Mouse (Mus musculus): Measurements from ENCODE around the gene Pias1. TPM values are rescaled to one million over a fixed set of nuclear protein-coding genes. Genes with fewer than 3 reads are reported as not detected.

Gene Pias1
- 11.2 and 13.2 TPM in 2 replicates for polyA plus RNA-seq (2011; ENCODE audit: insufficient read depth, insufficient read length, low replicate concordance, missing spikeins)

- Histone ChIP-seq H3K4me1 (ENCODE audit: control insufficient read depth, insufficient read depth, low read length) (no peaks in the 10 kb centered on the region), H3K27ac (ENCODE audit: control insufficient read depth, insufficient read depth, low read depth, low read length, poor library complexity) (no peak within 1 kb of the TSS), H3K4me3 (replicated peaks; ENCODE audit: control insufficient read depth, low read depth, low read length) (no peak within 1 kb of the TSS)
- WGBS: 79% methylated on average over 5 of the region's 5 CpGs
- no peak for TF ChIP-seq POLR2A (IDR thresholded peaks at IDR 0.05; ENCODE audit: borderline replicate concordance, control insufficient read depth, low read depth, low read length)
- TF ChIP-seq CTCF (IDR thresholded peaks at IDR 0.05; ENCODE audit: control insufficient read depth, insufficient read depth, low read length): no peak
These were observed at the start of gene Pias1 for GRCm38 (mm10) chr9:62987824-62988223. TSS of gene Pias1 (minus strand) at chr9:62987924.

- 78% methylated on average over 2 of the region's 2 CpGs for WGBS
- Histone ChIP-seq H3K4me3 (replicated peaks; ENCODE audit: control insufficient read depth, low read depth, low read length) (no peak overlapping the region), H3K4me1 (ENCODE audit: control insufficient read depth, insufficient read depth, low read length) (no peaks in the 10 kb centered on the region; the same call in 1 of the 2 replicates), H3K27ac (ENCODE audit: control insufficient read depth, insufficient read depth, low read depth, low read length, poor library complexity) (no peak overlapping the region)
- no peak for TF ChIP-seq POLR2A (IDR thresholded peaks at IDR 0.05; ENCODE audit: borderline replicate concordance, control insufficient read depth, low read depth, low read length)
- no peak for TF ChIP-seq CTCF (IDR thresholded peaks at IDR 0.05; ENCODE audit: control insufficient read depth, insufficient read depth, low read length)
These were observed 47.7 kb upstream of the Pias1 start for GRCm38 (mm10) chr9:63035431-63035830.

- WGBS: 14% methylated on average over 13 of the region's 13 CpGs
- no peak overlapping the region for H3K4me3 ChIP-seq (replicated peaks; ENCODE audit: control insufficient read depth, low read depth, low read length)
- no peaks in the 10 kb centered on the region; the same call in 1 of the 2 replicates for H3K4me1 ChIP-seq (ENCODE audit: control insufficient read depth, insufficient read depth, low read length)
- TF ChIP-seq POLR2A (IDR thresholded peaks at IDR 0.05; ENCODE audit: borderline replicate concordance, control insufficient read depth, low read depth, low read length): no peak
- TF ChIP-seq CTCF (IDR thresholded peaks at IDR 0.05; ENCODE audit: control insufficient read depth, insufficient read depth, low read length): no peak
- H3K27ac ChIP-seq (ENCODE audit: control insufficient read depth, insufficient read depth, low read depth, low read length, poor library complexity): peak overlapping the region; percentile 34; the same call in 1 of the 2 replicates
These were observed 43.5 kb upstream of the Pias1 start for GRCm38 (mm10) chr9:63031011-63031782.

GRCm38 (mm10) chr9:63022486-63022885 is 34.8 kb upstream of the Pias1 start:
- TF ChIP-seq CTCF (IDR thresholded peaks at IDR 0.05; ENCODE audit: control insufficient read depth, insufficient read depth, low read length): no peak
- no peak for TF ChIP-seq POLR2A (IDR thresholded peaks at IDR 0.05; ENCODE audit: borderline replicate concordance, control insufficient read depth, low read depth, low read length)
- no peak overlapping the region for H3K4me3 ChIP-seq (replicated peaks; ENCODE audit: control insufficient read depth, low read depth, low read length)
- 74% methylated on average over 1 of the region's 1 CpGs for WGBS
- no peaks in the 10 kb centered on the region for H3K4me1 ChIP-seq (ENCODE audit: control insufficient read depth, insufficient read depth, low read length)
- no peak overlapping the region for H3K27ac ChIP-seq (ENCODE audit: control insufficient read depth, insufficient read depth, low read depth, low read length, poor library complexity)

- 93% methylated on average over 4 of the region's 4 CpGs for WGBS
- Histone ChIP-seq H3K4me3 (replicated peaks; ENCODE audit: control insufficient read depth, low read depth, low read length) (no peak overlapping the region), H3K27ac (ENCODE audit: control insufficient read depth, insufficient read depth, low read depth, low read length, poor library complexity) (no peak overlapping the region), H3K4me1 (ENCODE audit: control insufficient read depth, insufficient read depth, low read length) (no peaks in the 10 kb centered on the region)
- no peak for TF ChIP-seq POLR2A (IDR thresholded peaks at IDR 0.05; ENCODE audit: borderline replicate concordance, control insufficient read depth, low read depth, low read length)
- TF ChIP-seq CTCF (IDR thresholded peaks at IDR 0.05; ENCODE audit: control insufficient read depth, insufficient read depth, low read length): no peak
These were observed 19.6 kb upstream of the Pias1 start for GRCm38 (mm10) chr9:63007371-63007770.

GRCm38 (mm10) chr9:63006081-63006820 is 18.5 kb upstream of the Pias1 start:
- H3K27ac ChIP-seq (ENCODE audit: control insufficient read depth, insufficient read depth, low read depth, low read length, poor library complexity): no peak overlapping the region
- no peak overlapping the region for H3K4me3 ChIP-seq (replicated peaks; ENCODE audit: control insufficient read depth, low read depth, low read length)
- TF ChIP-seq POLR2A (IDR thresholded peaks at IDR 0.05; ENCODE audit: borderline replicate concordance, control insufficient read depth, low read depth, low read length) (no peak), CTCF (IDR thresholded peaks at IDR 0.05; ENCODE audit: control insufficient read depth, insufficient read depth, low read length) (no peak)
- no peaks in the 10 kb centered on the region for H3K4me1 ChIP-seq (ENCODE audit: control insufficient read depth, insufficient read depth, low read length)
- 63% methylated on average over 6 of the region's 6 CpGs for WGBS

GRCm38 (mm10) chr9:62998561-62998960 is 10.8 kb upstream of the Pias1 start:
- Histone ChIP-seq H3K4me1 (ENCODE audit: control insufficient read depth, insufficient read depth, low read length) (no peaks in the 10 kb centered on the region), H3K27ac (ENCODE audit: control insufficient read depth, insufficient read depth, low read depth, low read length, poor library complexity) (no peak overlapping the region), H3K4me3 (replicated peaks; ENCODE audit: control insufficient read depth, low read depth, low read length) (no peak overlapping the region)
- no peak for TF ChIP-seq CTCF (IDR thresholded peaks at IDR 0.05; ENCODE audit: control insufficient read depth, insufficient read depth, low read length)
- TF ChIP-seq POLR2A (IDR thresholded peaks at IDR 0.05; ENCODE audit: borderline replicate concordance, control insufficient read depth, low read depth, low read length): no peak
- 45% methylated on average over 3 of the region's 3 CpGs for WGBS

GRCm38 (mm10) chr9:62997626-62998025 is 9.9 kb upstream of the Pias1 start:
- Histone ChIP-seq H3K4me1 (ENCODE audit: control insufficient read depth, insufficient read depth, low read length) (no peaks in the 10 kb centered on the region), H3K27ac (ENCODE audit: control insufficient read depth, insufficient read depth, low read depth, low read length, poor library complexity) (no peak overlapping the region), H3K4me3 (replicated peaks; ENCODE audit: control insufficient read depth, low read depth, low read length) (no peak overlapping the region)
- TF ChIP-seq CTCF (IDR thresholded peaks at IDR 0.05; ENCODE audit: control insufficient read depth, insufficient read depth, low read length) (no peak), POLR2A (IDR thresholded peaks at IDR 0.05; ENCODE audit: borderline replicate concordance, control insufficient read depth, low read depth, low read length) (no peak)
- 76% methylated on average over 3 of the region's 3 CpGs for WGBS
